ENCODE assay signal across 13 mouse cellular contexts in the genomic region with DNA sequence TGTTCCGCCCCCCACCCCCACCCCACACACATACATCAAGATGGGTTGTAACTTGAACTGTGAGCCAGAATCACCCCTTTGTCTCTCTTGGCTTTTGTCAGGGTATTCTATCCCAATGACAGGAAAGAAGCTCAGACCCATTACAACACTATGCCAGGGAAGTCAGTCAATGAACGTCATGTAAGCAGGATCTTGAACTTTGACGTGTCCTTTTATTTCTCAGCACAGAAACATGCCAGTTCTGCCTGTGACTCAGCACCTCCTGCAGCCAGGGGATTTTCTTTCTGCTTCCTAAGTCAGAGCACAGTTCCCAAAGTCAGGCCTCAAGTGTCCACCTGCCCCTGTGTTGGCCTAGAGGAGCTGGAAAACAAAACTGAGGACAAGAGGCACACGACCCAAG. TPM values are rescaled to one million over a fixed set of nuclear protein-coding genes. Genes with fewer than 3 reads are reported as not detected.
"Had no signal": no experiment of that assay in that cellular context is flagged by ENCODE, and none has a peak within 500 bp of the region (broad histone marks: within the 10 kb centered on the region; RNA-seq: fewer than 3 reads in every experiment).

No protein-coding gene starts in this region.

- DNase-seq: kidney, postnatal 25 days; liver, embryonic 13.5 days; liver, postnatal 0 days; lung, postnatal 14 days; right cerebral cortex, adult 18-20 months; right cerebral cortex, postnatal 25 days; thymus, postnatal 4 days had no signal

- H3K27me3 ChIP-seq: liver, embryonic 13.5 days; lung, embryonic 15.5 days; midbrain, embryonic 13.5 days had no signal

- H3K27ac ChIP-seq: left cerebral cortex, adult 2 months; limb, embryonic 10.5 days; liver, embryonic 13.5 days; lung, embryonic 15.5 days; macrophage; midbrain, embryonic 13.5 days had no signal

- ATAC-seq: liver, postnatal 0 days; midbrain, embryonic 13.5 days had no signal

- H3K4me3 ChIP-seq: left cerebral cortex, adult 2 months; limb, embryonic 10.5 days; liver, embryonic 13.5 days; lung, embryonic 15.5 days; midbrain, embryonic 13.5 days had no signal

- H3K36me3 ChIP-seq: limb, embryonic 10.5 days; liver, embryonic 13.5 days had no signal

- H3K4me1 ChIP-seq: limb, embryonic 10.5 days; liver, embryonic 13.5 days; midbrain, embryonic 13.5 days had no signal

RNA-seq across cellular contexts. Expression of gene Cd200, which starts 31.5 kb away (rescaled TPM):
- total RNA-seq: megakaryocyte-erythroid progenitor cell, adult 5-6 weeks had no signal
